Mouse (Mus musculus) limb, embryonic 12.5 days (tissue): Measurements from ENCODE around the gene Zic2. TPM values are rescaled to one million over a fixed set of nuclear protein-coding genes. Genes with fewer than 3 reads are reported as not detected.
"Not testable (repeated sequence)": the region's sequence is repeated elsewhere in the genome, so short reads cannot be mapped to it uniquely, and the experiment has no call there.

Experiments used
- ATAC-seq: fragments of 200-750 bp; cut with Nextera tagmentation; 2 replicates; pipeline ENCODE4 v1.8.0; 2017; ENCODE audit warnings: low read depth, moderate TSS enrichment; ENCODE audit not compliant: insufficient number of reproducible peaks, insufficient read depth, low FRiP score, low TSS enrichment
- H3K27ac ChIP-seq: fragments of 300-500 bp; sonication (generic); 2 replicates; pipeline ENCODE4 v1.5.1; 2016; ENCODE audit warnings: mild to moderate bottlenecking, moderate library complexity
- H3K27me3 ChIP-seq: fragments of 300-500 bp; sonication (generic); 2 replicates; pipeline ENCODE4 v1.6.1; 2016; ENCODE audit warnings: mild to moderate bottlenecking, moderate library complexity
- H3K36me3 ChIP-seq: fragments of 300-500 bp; sonication (generic); 2 replicates; pipeline ENCODE4 v1.6.1; 2016; ENCODE audit warnings: mild to moderate bottlenecking, moderate library complexity
- H3K4me1 ChIP-seq: fragments of 300-500 bp; sonication (generic); replicated peaks from 2 replicates; pipeline ENCODE4 v1.6.1; 2016
- H3K4me2 ChIP-seq: fragments of 300-500 bp; sonication (generic); 2 replicates; pipeline ENCODE4 v1.6.1; 2016; ENCODE audit warnings: mild to moderate bottlenecking, moderate library complexity
- H3K4me3 ChIP-seq: fragments of 300-500 bp; sonication (generic); replicated peaks from 2 replicates; pipeline ENCODE4 v1.5.1; 2016; ENCODE audit warnings: mild to moderate bottlenecking
- H3K9ac ChIP-seq: fragments of 300-500 bp; sonication (generic); replicated peaks from 2 replicates; pipeline ENCODE4 v1.6.1; 2016; ENCODE audit warnings: mild to moderate bottlenecking, moderate library complexity
- H3K9me3 ChIP-seq: fragments of 300-500 bp; sonication (generic); 2 replicates; pipeline ENCODE4 v1.6.1; 2016; ENCODE audit warnings: mild to moderate bottlenecking, moderate library complexity
- WGBS: fragments of 180-500 bp; shearing (Covaris S2); methylation state at CpG from one replicate; pipeline ENCODE4 v1.1.7; 2016; 5-methylcytosine and 5-hydroxymethylcytosine counted together
- polyA plus RNA-seq: library from polyadenylated mRNA; unstranded; fragments of >200 nt; fragmentation: Nextera tagmentation; extraction: Ambion mirVana; gene quantifications from 2 replicates; pipeline ENCODE4 v1.2.1, GENCODE M21; 2016

The Zic2 gene
- polyA plus RNA-seq, 1 experiment from 2014 or later = 8.0 TPM

- H3K9me3 ChIP-seq = no peaks in the 10 kb centered on the region
- peak overlapping the region; percentile 55 for H3K4me2 ChIP-seq
- peak overlapping the region; percentile 30 for H3K4me3 ChIP-seq
- peak overlapping the region; percentile 46; the same call in 1 of the 2 replicates for H3K9ac ChIP-seq
- peak overlapping the region; percentile 60 for H3K27ac ChIP-seq
- H3K27me3 ChIP-seq = peaks cover 55% of the 10 kb centered on the region
- peaks cover 45% of the 10 kb centered on the region for H3K4me1 ChIP-seq
- 20% methylated on average over 13 of the region's 13 CpGs for WGBS
- 0 out of 2 replicates have a peak, but pooled peaks have one; percentile 15 for ATAC-seq
- no peaks in the 10 kb centered on the region for H3K36me3 ChIP-seq
Observed at GRCm38 (mm10) chr14:122452701-122453387, 22.4 kb upstream of the Zic2 start.

- Histone ChIP-seq H3K27ac (peak overlapping the region; percentile 60), H3K9ac (peak overlapping the region; percentile 46), H3K4me3 (peak overlapping the region; percentile 30), H3K27me3 (peaks cover 51% of the 10 kb centered on the region), H3K9me3 (no peaks in the 10 kb centered on the region), H3K36me3 (no peaks in the 10 kb centered on the region), H3K4me1 (peaks cover 45% of the 10 kb centered on the region), H3K4me2 (peak overlapping the region; percentile 55)
- peak; percentile 73 for ATAC-seq
- WGBS = 2% methylated on average over 32 of the region's 32 CpGs
Observed at GRCm38 (mm10) chr14:122453388-122453995, 21.7 kb upstream of the Zic2 start.

GRCm38 (mm10) chr14:122453996-122454738 lies 21.1 kb upstream of the Zic2 start:
- no peaks in the 10 kb centered on the region for H3K36me3 ChIP-seq
- no peak for ATAC-seq
- H3K27ac ChIP-seq = peak overlapping the region; percentile 60; the same call in 1 of the 2 replicates
- H3K4me2 ChIP-seq = peak overlapping the region; percentile 55
- WGBS = 9% methylated on average over 12 of the region's 12 CpGs
- H3K4me1 ChIP-seq = peaks cover 45% of the 10 kb centered on the region
- H3K9me3 ChIP-seq = no peaks in the 10 kb centered on the region
- H3K9ac ChIP-seq = 0 out of 2 replicates have a peak overlapping the region, but pooled peaks have one; percentile 46
- peaks cover 47% of the 10 kb centered on the region for H3K27me3 ChIP-seq
- peak overlapping the region; percentile 30 for H3K4me3 ChIP-seq

- WGBS = 64% methylated on average over 10 of the region's 10 CpGs
- Histone ChIP-seq H3K9ac (no peak overlapping the region), H3K4me1 (peaks cover 42% of the 10 kb centered on the region), H3K4me3 (no peak overlapping the region), H3K4me2 (no peak overlapping the region), H3K27me3 (peaks cover 42% of the 10 kb centered on the region), H3K9me3 (no peaks in the 10 kb centered on the region), H3K36me3 (no peaks in the 10 kb centered on the region), H3K27ac (no peak overlapping the region)
- ATAC-seq = no peak
Observed at GRCm38 (mm10) chr14:122454901-122455561, 20.2 kb upstream of the Zic2 start.

DNA sequence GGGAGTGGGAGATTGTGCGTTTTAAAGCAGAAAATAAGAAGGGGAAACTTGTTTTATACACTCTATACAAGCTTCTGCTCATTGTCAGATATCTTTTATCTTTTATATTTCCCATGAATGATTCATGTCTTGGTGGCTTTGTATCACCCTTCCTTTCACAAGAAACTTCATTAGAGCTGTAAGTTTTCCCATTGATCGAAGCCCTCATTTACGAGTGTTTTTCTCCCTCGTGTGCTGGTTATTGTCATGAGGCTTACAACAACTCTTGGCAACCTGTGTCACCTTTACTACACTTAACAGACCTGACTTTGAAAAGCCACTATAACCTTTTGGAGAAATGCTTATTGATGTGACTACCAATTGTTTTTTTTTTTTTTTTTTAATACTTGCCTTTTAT lies 19.7 kb upstream of the Zic2 start:
- Histone ChIP-seq H3K4me1 (peaks cover 44% of the 10 kb centered on the region), H3K9ac (no peak overlapping the region), H3K4me2 (no peak overlapping the region), H3K36me3 (no peaks in the 10 kb centered on the region), H3K27ac (no peak overlapping the region), H3K9me3 (no peaks in the 10 kb centered on the region), H3K27me3 (peaks cover 41% of the 10 kb centered on the region), H3K4me3 (no peak overlapping the region)
- WGBS = 54% methylated on average over 4 of the region's 4 CpGs
- no peak for ATAC-seq

DNA sequence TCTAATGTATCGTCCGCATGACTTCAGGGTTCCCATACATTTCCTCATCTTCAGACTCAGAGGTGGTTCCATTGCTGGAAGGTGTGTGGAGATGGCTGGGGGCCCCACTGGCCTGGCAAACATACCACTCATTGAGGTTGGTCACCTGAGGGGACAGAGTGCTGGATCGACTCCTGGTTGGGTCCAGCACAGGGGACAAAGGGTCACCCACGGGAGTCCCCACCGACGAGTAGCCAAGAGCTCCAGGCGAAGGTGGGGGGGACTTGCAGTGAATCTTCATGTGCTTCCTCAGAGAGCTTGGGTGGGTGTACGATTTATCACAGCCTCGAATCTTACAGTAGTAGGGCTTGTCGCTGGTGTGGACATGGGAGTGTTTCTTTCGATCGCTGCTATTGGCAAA lies 15.9 kb upstream of the Zic2 start:
- WGBS = 89% methylated on average over 11 of the region's 12 CpGs
- H3K27me3 ChIP-seq = peaks cover 32% of the 10 kb centered on the region

GRCm38 (mm10) chr14:122459776-122460175 lies 15.5 kb upstream of the Zic2 start:
- Histone ChIP-seq H3K4me1 (peaks cover 30% of the 10 kb centered on the region), H3K9ac (no peak overlapping the region), H3K4me3 (no peak overlapping the region; the same call in 1 of the 2 replicates), H3K27me3 (peaks cover 33% of the 10 kb centered on the region), H3K4me2 (peak overlapping the region; percentile 13; the same call in 1 of the 2 replicates), H3K27ac (no peak overlapping the region), H3K36me3 (no peaks in the 10 kb centered on the region), H3K9me3 (no peaks in the 10 kb centered on the region)
- WGBS = 88% methylated on average over 1 of the region's 1 CpGs
- no peak for ATAC-seq

More for the DNA sequence above, 15.9 kb upstream of the Zic2 start:
- not testable (repeated sequence) for H3K4me3 ChIP-seq, H3K27ac ChIP-seq, H3K9ac ChIP-seq, H3K4me2 ChIP-seq, H3K36me3 ChIP-seq, ATAC-seq, H3K9me3 ChIP-seq
- peaks cover 28% of the 10 kb centered on the region for H3K4me1 ChIP-seq

DNA sequence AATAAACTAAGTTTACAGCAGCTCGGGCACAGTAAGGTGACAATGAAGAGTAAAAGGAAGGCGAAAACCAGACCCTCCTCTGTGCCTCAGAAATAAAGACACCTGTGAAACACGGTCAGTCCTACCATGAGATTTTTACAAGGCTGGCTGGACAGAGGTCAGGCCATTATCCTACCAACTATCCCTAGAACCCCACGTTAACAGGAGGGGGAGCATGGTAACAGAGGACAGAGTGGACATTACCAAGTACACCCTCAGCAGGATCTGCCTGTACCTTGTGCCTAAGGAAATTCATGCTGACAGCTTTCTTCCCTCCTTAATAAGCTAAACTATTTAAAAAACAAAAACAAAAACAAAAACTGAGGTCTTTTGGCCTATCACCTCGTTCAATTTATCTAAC lies 15.0 kb upstream of the Zic2 start:
- H3K4me1 ChIP-seq = peaks cover 30% of the 10 kb centered on the region
- H3K4me3 ChIP-seq = no peak overlapping the region; the same call in 1 of the 2 replicates
- no peak overlapping the region for H3K27ac ChIP-seq
- H3K9me3 ChIP-seq = no peaks in the 10 kb centered on the region
- H3K9ac ChIP-seq = no peak overlapping the region
- H3K4me2 ChIP-seq = peak overlapping the region; percentile 13
- H3K36me3 ChIP-seq = no peaks in the 10 kb centered on the region
- ATAC-seq = no peak
- H3K27me3 ChIP-seq = peaks cover 37% of the 10 kb centered on the region
- 41% methylated on average over 5 of the region's 5 CpGs for WGBS

- H3K27me3 ChIP-seq = peaks cover 50% of the 10 kb centered on the region
- ATAC-seq = no peak
- H3K9ac ChIP-seq = peak overlapping the region; percentile 87
- H3K4me1 ChIP-seq = peaks cover 30% of the 10 kb centered on the region
- peak overlapping the region; percentile 87 for H3K4me2 ChIP-seq
- no peaks in the 10 kb centered on the region for H3K36me3 ChIP-seq
- 0 out of 2 replicates have a peak overlapping the region, but pooled peaks have one; percentile 96 for H3K27ac ChIP-seq
- WGBS = 13% methylated on average over 3 of the region's 3 CpGs
- H3K9me3 ChIP-seq = no peaks in the 10 kb centered on the region
- peak overlapping the region; percentile 69 for H3K4me3 ChIP-seq
Observed at GRCm38 (mm10) chr14:122461500-122461899, 13.7 kb upstream of the Zic2 start.

DNA sequence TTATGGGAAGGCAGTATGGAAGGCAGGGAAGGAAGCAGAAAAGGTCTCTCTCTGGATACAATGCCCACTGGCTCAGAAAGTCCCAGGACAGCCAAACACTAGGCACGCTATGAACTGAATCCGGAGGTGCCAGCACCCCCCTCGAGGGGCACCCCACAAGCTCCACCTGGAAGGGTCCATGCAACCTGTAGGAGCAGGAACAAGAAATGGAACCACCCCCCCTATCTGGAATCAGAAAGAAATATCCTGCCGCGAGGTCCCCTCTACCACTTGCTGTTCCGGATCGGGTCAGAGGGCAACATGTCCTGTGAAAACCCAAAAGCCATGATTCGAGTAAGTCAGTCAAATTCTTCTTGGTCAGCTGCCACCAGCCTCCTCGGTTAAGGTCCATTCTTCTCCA lies 13.3 kb upstream of the Zic2 start:
- WGBS = 10% methylated on average over 9 of the region's 9 CpGs
- Histone ChIP-seq H3K27me3 (peaks cover 54% of the 10 kb centered on the region), H3K4me3 (peak overlapping the region; percentile 69), H3K4me1 (peaks cover 30% of the 10 kb centered on the region), H3K4me2 (peak overlapping the region; percentile 87), H3K36me3 (no peaks in the 10 kb centered on the region), H3K9me3 (no peaks in the 10 kb centered on the region), H3K27ac (peak overlapping the region; percentile 96), H3K9ac (peak overlapping the region; percentile 87)
- ATAC-seq = no peak
